Mouse (Mus musculus) ovary, postnatal 14 days (tissue): ENCODE results near the gene Sept14.

ENCODE experiments used
- DNase-seq: peaks from one replicate; pipeline ENCODE4 v3.0.0; 2022; ENCODE audit warnings: low spot score

Gene Sept14

GRCm38 (mm10) chr5:129669453-129670035, 38.8 kb downstream of the Sept14 start:
- no peak for DNase-seq

- DNase-seq: no peak
Observed at GRCm38 (mm10) chr5:129667851-129668250, 40.5 kb downstream of the Sept14 start.

- DNase-seq: no peak
Observed at GRCm38 (mm10) chr5:129666271-129666909, 41.9 kb downstream of the Sept14 start.

GRCm38 (mm10) chr5:129664090-129664489, 44.2 kb downstream of the Sept14 start:
- DNase-seq: no peak

GRCm38 (mm10) chr5:129657931-129658330, 50.4 kb downstream of the Sept14 start:
- no peak for DNase-seq

GRCm38 (mm10) chr5:129657016-129657415, 51.3 kb downstream of the Sept14 start:
- no peak for DNase-seq

- no peak for DNase-seq
Observed at GRCm38 (mm10) chr5:129650858-129651257, 57.5 kb downstream of the Sept14 start.
